Mouse (Mus musculus): ENCODE results near the gene Itgad.

DNA sequence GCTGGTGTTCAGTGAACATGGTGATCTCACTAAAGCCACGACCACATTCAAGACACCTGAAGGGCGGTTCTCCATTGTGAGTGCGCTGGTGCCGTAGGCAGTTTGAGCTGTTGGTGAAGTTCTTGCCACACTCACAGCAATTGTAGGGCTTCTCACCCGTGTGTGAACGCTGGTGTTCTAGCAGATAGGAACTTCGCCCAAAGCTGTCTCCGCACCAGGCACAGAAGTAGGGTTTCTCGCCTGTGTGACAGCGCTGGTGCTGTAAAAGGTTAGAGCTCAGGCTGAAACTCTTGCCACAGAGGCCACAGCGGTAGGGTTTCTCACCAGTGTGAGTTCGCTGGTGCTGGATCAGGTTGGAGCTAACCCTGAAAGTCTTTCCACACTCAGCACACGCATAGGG is 82.2 kb downstream of the Itgad start:
- TF ChIP-seq CTCF (IDR thresholded peaks at IDR 0.05; ENCODE audit: borderline replicate concordance, control insufficient read depth, extremely low read depth, insufficient read depth, low read length, poor library complexity), result no peak
- no peak for TF ChIP-seq POLR2A (IDR thresholded peaks at IDR 0.05; ENCODE audit: control insufficient read depth, extremely low read depth, insufficient read depth, low read length, poor library complexity)
